Mouse (Mus musculus) CH12.LX (cell line): Measurements from ENCODE around the gene Laptm4a.

Source experiments
- CTCF ChIP-seq, 2 experiments: IDR thresholded peaks in 1 of 2; conservative IDR thresholded peaks in 1 of 2; 2 replicates each; pipeline ENCODE4 v1.5.1; 2011 to 2012; ENCODE audit warnings: low read depth in 2 of 2, low read length in 2 of 2, improper control_type of control experiment in 1 of 2, inconsistent platforms in 1 of 2, mild to moderate bottlenecking in 1 of 2, moderate library complexity in 1 of 2
- EP300 ChIP-seq: IDR thresholded peaks from 2 replicates; pipeline ENCODE4 v1.6.1; 2011; ENCODE audit warnings: low read length, improper control_type of control experiment
- HCFC1 ChIP-seq: IDR thresholded peaks from 2 replicates; pipeline ENCODE4 v1.6.1; 2012; ENCODE audit warnings: low read depth, mild to moderate bottlenecking, inconsistent platforms, low read length, improper control_type of control experiment
- KAT2A ChIP-seq: IDR thresholded peaks from 2 replicates; pipeline ENCODE4 v1.6.1; 2012; ENCODE audit warnings: low read length, improper control_type of control experiment, inconsistent platforms; ENCODE audit not compliant: insufficient replicate concordance
- MAZ ChIP-seq: IDR thresholded peaks from 2 replicates; pipeline ENCODE4 v1.6.1; 2012; ENCODE audit warnings: low read depth, mild to moderate bottlenecking, inconsistent platforms, low read length, improper control_type of control experiment, moderate library complexity
- MYC ChIP-seq: IDR thresholded peaks from 2 replicates; pipeline ENCODE4 v1.6.1; 2011; ENCODE audit warnings: low read depth, mild to moderate bottlenecking, improper control_type of control experiment, low read length
- POLR2A ChIP-seq: IDR thresholded peaks from 2 replicates; pipeline ENCODE4 v1.6.1; 2011; ENCODE audit warnings: low read depth, mild to moderate bottlenecking, improper control_type of control experiment, low read length
- POLR2AphosphoS2 ChIP-seq: IDR thresholded peaks from 2 replicates; pipeline ENCODE4 v1.6.1; 2011; ENCODE audit warnings: low read depth, low read length, improper control_type of control experiment
- TCF12 ChIP-seq: IDR thresholded peaks from 2 replicates; pipeline ENCODE4 v1.6.1; 2014; ENCODE audit warnings: low read depth, mild to moderate bottlenecking, inconsistent platforms, low read length, improper control_type of control experiment
- UBTF ChIP-seq: IDR thresholded peaks from 2 replicates; pipeline ENCODE4 v1.6.1; 2012; ENCODE audit warnings: low read depth, mild to moderate bottlenecking, inconsistent platforms, low read length, improper control_type of control experiment, moderate library complexity
- USF1 ChIP-seq: IDR thresholded peaks from 2 replicates; pipeline ENCODE4 v1.6.1; 2014; ENCODE audit warnings: low read depth, mild to moderate bottlenecking, inconsistent platforms, low read length, improper control_type of control experiment
- ZMIZ1 ChIP-seq: IDR thresholded peaks from 2 replicates; pipeline ENCODE4 v1.6.1; 2012; ENCODE audit warnings: low read depth, mild to moderate bottlenecking, inconsistent platforms, low read length, improper control_type of control experiment

DNA sequence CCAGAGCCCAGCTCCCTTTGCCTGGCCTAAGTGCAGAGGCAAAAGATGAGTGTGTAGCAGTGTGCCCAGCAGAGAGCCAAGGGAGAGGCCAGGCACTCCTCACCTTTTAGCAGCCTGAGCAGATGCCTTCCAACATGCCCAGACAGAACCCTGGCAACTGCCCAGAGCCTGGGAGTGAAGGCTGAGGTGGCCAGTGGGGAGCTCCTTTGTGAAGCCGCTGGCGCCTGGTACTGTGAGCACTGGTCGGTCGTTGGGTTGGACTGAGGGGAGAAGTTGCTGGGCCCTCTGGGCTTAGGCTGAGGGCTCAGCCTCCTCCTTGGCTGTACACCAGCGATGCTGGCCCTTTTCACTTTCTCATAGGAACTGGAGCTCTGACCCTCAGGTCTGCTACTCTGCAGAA lies 5.1 kb upstream of the Laptm4a start:
- TF ChIP-seq CTCF (conservative IDR thresholded peaks at IDR 0.05 in 1 of 2, IDR thresholded peaks at IDR 0.05 in 1 of 2; ENCODE audit: low read depth in 2 of 2, low read length in 2 of 2): no peak
- no peak for TF ChIP-seq UBTF
- TF ChIP-seq MYC: no peak
- TF ChIP-seq TCF12: no peak
- TF ChIP-seq POLR2A: no peak
- no peak for TF ChIP-seq KAT2A
- TF ChIP-seq HCFC1: no peak
- TF ChIP-seq POLR2AphosphoS2: no peak
- no peak for TF ChIP-seq USF1
- TF ChIP-seq MAZ: no peak
- TF ChIP-seq EP300: no peak
- no peak for TF ChIP-seq ZMIZ1
